Mouse (Mus musculus) heart, embryonic 13.5 days (tissue): ENCODE data around the gene Adamts15. TPM values are rescaled to one million over a fixed set of nuclear protein-coding genes. Genes with fewer than 3 reads are reported as not detected.

Experiments used
- ATAC-seq: fragments of 200-750 bp; cut with Nextera tagmentation; 2 replicates; pipeline ENCODE4 v1.8.0; 2017; ENCODE audit warnings: moderate TSS enrichment; ENCODE audit not compliant: insufficient number of reproducible peaks, low FRiP score, low TSS enrichment; ENCODE audit errors: extremely low read depth
- H3K27ac ChIP-seq: fragments of 300-500 bp; sonication (generic); replicated peaks from 2 replicates; pipeline ENCODE4 v1.5.1; 2015; ENCODE audit warnings: moderate library complexity, mild to moderate bottlenecking, inconsistent platforms
- H3K27me3 ChIP-seq: fragments of 300-500 bp; sonication (generic); replicated peaks from 2 replicates; pipeline ENCODE4 v1.6.1; 2015; ENCODE audit warnings: mild to moderate bottlenecking, inconsistent platforms
- H3K36me3 ChIP-seq: fragments of 300-500 bp; sonication (generic); 2 replicates; pipeline ENCODE4 v1.6.1; 2015; ENCODE audit warnings: mild to moderate bottlenecking, inconsistent platforms
- H3K4me1 ChIP-seq: fragments of 300-500 bp; sonication (generic); 2 replicates; pipeline ENCODE4 v1.6.1; 2015; ENCODE audit warnings: inconsistent platforms
- H3K4me2 ChIP-seq: fragments of 300-500 bp; sonication (generic); 2 replicates; pipeline ENCODE4 v1.6.1; 2015; ENCODE audit warnings: inconsistent platforms, mild to moderate bottlenecking, moderate library complexity
- H3K4me3 ChIP-seq: fragments of 300-500 bp; sonication (generic); 2 replicates; pipeline ENCODE4 v1.5.1; 2015; ENCODE audit warnings: moderate library complexity, mild to moderate bottlenecking, inconsistent platforms
- H3K9ac ChIP-seq: fragments of 300-500 bp; sonication (generic); 2 replicates; pipeline ENCODE4 v1.6.1; 2015; ENCODE audit warnings: inconsistent platforms, mild to moderate bottlenecking, moderate library complexity
- H3K9me3 ChIP-seq: fragments of 300-500 bp; sonication (generic); 2 replicates; pipeline ENCODE4 v1.6.1; 2016; ENCODE audit warnings: inconsistent platforms
- WGBS: fragments of 180-500 bp; shearing (Covaris S2); methylation state at CpG from one replicate; pipeline ENCODE4 v1.1.7; 2015; ENCODE audit warnings: mixed read lengths; 5-methylcytosine and 5-hydroxymethylcytosine counted together
- polyA plus RNA-seq: library from polyadenylated mRNA; unstranded; fragments of >200 nt; fragmentation: Nextera tagmentation; extraction: Ambion mirVana; gene quantifications from 2 replicates; pipeline ENCODE4 v1.2.1, GENCODE M21; 2015

Gene Adamts15
- polyA plus RNA-seq, 1 experiment from 2014 or later: 9.0 TPM

DNA sequence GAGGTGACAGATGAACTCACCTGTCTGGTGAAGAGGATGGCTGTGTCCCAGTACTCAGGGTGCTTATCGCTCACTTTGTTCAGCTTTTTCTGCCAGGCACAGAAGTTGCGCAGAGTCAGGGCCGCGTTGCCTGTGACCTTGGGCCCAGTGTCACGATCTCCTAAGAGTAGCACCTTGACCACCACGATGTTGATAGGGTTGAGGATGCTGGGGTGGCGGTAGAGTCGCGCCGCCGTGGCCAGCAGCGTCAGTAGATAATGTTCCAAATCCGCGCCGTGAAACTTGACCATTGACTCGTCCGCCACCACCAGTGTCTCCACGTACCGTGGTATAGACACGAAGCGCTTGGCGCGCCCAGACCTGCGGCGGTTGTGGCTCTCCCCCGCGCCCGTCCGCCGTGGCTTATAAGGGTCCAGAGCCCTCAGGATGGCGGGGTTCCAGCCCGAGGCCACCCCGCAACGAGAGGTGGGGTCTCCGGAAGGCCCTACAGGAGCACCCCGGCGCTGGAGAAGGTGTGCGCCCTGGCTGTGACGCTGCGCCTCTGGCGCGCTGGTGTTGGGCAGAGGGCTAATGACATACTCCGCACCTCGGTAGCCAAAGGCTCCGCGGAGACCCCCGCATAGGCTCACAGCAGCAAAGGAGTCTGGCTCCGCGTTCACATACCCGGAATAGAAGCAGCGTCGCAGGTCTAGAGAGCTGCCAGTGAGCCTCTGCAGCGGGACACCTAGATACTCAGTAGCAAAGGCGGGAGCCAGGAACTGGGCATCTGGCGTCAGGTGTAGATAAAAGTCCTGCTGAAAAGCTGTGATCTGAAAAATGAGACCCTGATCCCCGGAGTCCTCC is 770 bp downstream of the Adamts15 start:
- H3K4me1 ChIP-seq: peaks cover 52% of the 10 kb centered on the region
- H3K9ac ChIP-seq: peak overlapping the region; percentile 84
- no peak for ATAC-seq
- peaks cover 8% of the 10 kb centered on the region; the same call in 1 of the 2 replicates for H3K36me3 ChIP-seq
- H3K9me3 ChIP-seq: no peaks in the 10 kb centered on the region
- peak overlapping the region; percentile 57 for H3K27ac ChIP-seq
- H3K4me2 ChIP-seq: peak overlapping the region; percentile 94
- 2% methylated on average over 56 of the region's 56 CpGs for WGBS
- H3K27me3 ChIP-seq: peaks cover 24% of the 10 kb centered on the region
- peak overlapping the region; percentile 76 for H3K4me3 ChIP-seq

DNA sequence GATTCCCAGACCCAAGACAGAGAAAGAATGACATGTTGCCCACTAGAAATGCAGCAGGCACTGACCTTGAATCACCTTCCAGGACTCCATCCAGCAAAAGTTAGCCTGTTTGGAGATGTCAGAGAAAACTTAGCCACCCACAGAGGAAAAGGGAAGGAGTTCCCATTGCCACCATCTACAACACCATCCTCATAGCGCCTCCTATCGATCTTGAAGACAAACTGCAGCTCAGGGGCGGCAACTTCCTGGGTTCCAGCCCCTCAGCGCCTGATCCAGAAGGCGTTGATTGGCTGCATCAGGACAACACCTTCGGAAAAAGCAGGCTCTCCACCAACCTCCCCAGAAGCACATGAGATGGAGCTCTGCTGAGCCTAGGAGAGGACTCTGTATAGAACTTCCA is 1.5 kb downstream of the Adamts15 start:
- peak overlapping the region; percentile 76 for H3K4me3 ChIP-seq
- peaks cover 24% of the 10 kb centered on the region for H3K27me3 ChIP-seq
- H3K9ac ChIP-seq: peak overlapping the region; percentile 84; the same call in 1 of the 2 replicates
- H3K36me3 ChIP-seq: peaks cover 9% of the 10 kb centered on the region; the same call in 1 of the 2 replicates
- WGBS: 6% methylated on average over 6 of the region's 6 CpGs
- H3K27ac ChIP-seq: no peak overlapping the region
- ATAC-seq: no peak
- H3K4me2 ChIP-seq: peak overlapping the region; percentile 94
- no peaks in the 10 kb centered on the region for H3K9me3 ChIP-seq
- H3K4me1 ChIP-seq: peaks cover 60% of the 10 kb centered on the region

DNA sequence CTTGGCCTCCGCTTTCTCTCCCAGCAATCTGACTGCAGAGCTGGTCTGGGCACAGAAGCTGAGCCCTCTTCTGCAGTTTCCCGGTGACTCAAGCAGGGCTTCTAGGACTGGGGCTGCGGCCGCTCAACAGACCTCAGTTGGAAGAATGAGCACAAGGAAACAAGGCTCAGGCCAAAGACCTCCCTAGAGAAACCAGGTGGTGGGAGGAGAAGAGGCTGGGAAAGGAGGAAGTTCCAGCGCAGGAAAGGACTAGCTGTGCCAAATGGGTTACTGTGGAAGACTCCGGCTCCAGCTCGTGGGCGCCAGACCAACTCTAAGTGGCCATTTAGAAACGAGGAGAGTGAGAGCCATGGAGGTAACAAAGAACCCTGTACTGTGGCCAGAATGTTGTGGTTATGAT is 2.6 kb downstream of the Adamts15 start:
- Histone ChIP-seq H3K4me2 (peak overlapping the region; percentile 94), H3K9me3 (no peaks in the 10 kb centered on the region), H3K36me3 (peaks cover 12% of the 10 kb centered on the region; the same call in 1 of the 2 replicates), H3K27me3 (peaks cover 24% of the 10 kb centered on the region), H3K27ac (no peak overlapping the region), H3K4me1 (peaks cover 70% of the 10 kb centered on the region), H3K4me3 (peak overlapping the region; percentile 76), H3K9ac (0 out of 2 replicates have a peak overlapping the region, but pooled peaks have one; percentile 44)
- 80% methylated on average over 9 of the region's 9 CpGs for WGBS
- ATAC-seq: no peak

DNA sequence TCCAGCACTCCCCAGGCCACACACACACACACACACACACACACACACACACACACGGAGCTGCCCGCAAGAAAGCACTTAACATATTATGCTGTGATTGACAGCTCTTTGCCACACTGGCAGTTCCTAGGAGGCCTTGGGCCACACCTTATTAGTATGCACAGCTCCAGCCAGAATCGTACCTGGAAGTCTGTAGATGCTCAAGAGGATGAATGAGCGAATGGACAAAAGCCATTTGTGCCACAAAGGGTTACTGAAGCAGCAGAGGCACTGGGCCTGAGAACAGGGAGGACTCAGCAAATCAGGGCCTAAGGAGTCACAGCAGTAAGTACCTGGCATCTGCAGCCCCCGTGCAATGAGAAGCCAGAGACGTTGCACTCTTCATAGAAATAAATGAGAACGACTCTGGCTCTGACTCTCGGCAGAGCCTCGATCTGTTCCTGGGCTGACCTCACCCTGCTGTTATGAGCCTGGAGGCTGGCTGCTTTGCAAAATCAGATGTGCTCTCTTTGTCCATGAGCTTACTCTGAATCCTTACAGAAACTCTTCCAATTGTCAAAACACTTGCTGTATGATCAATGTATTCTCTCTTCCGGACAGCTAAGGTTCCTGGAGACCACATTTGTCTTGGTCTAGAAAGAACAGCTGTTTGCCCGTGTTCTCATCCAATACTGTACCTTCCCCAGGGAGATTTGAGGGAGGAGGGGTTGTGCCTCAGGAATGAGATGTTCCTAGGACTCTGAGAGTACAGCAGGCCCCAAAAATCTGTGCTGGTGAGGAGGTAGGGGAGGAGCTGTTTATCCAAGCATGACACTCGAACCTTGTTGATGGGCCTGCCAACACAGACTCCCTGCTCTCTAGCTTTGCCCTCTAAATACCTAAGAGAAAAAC is 3.5 kb downstream of the Adamts15 start:
- H3K9ac ChIP-seq: peak overlapping the region; percentile 44

DNA sequence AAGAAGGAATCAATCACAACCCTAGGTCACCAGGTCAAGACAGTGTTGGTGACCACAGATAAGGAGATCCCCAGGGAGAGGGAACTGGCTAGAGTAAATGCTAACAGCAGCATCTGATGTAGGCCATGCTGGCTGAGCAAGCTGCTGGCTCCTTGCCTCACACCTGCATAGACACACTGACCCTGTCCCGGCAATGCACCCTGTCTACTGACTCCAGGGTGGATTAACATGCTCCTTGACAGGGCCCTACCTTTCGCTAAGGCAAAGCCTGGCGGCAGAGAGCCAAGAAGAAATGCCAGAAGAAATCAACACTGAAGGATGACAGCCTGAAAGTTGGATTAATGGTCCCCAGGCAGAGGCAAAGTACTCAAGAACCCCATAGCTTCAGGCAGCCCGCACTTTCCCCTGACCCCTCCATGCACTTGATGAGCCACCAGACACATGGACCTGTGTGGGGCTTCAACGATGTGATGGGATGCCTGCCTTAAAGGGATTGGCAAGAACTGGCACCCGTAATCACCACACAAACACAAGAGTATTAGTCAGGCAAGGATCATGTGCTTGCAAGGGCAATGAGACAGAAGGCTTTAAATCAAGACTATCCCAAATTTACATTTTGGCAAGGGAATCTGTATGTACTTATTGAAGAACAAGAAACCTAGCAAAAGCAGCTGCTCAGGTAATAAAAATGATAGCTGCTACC is 5.8 kb downstream of the Adamts15 start:
- Histone ChIP-seq H3K4me1 (peaks cover 68% of the 10 kb centered on the region), H3K36me3 (peaks cover 17% of the 10 kb centered on the region), H3K9ac (no peak overlapping the region), H3K27ac (no peak overlapping the region), H3K27me3 (peaks cover 8% of the 10 kb centered on the region), H3K9me3 (no peaks in the 10 kb centered on the region), H3K4me3 (no peak overlapping the region), H3K4me2 (no peak overlapping the region)
- WGBS: 69% methylated on average over 6 of the region's 6 CpGs
- ATAC-seq: no peak

More for the DNA sequence above, 3.5 kb downstream of the Adamts15 start:
- H3K4me3 ChIP-seq: peak overlapping the region; percentile 76
- H3K36me3 ChIP-seq: peaks cover 12% of the 10 kb centered on the region; the same call in 1 of the 2 replicates
- H3K4me2 ChIP-seq: peak overlapping the region; percentile 94
- peaks cover 73% of the 10 kb centered on the region for H3K4me1 ChIP-seq
- WGBS: 43% methylated on average over 12 of the region's 12 CpGs
- ATAC-seq: no peak
- peaks cover 24% of the 10 kb centered on the region for H3K27me3 ChIP-seq
- H3K27ac ChIP-seq: no peak overlapping the region
- H3K9me3 ChIP-seq: no peaks in the 10 kb centered on the region

DNA sequence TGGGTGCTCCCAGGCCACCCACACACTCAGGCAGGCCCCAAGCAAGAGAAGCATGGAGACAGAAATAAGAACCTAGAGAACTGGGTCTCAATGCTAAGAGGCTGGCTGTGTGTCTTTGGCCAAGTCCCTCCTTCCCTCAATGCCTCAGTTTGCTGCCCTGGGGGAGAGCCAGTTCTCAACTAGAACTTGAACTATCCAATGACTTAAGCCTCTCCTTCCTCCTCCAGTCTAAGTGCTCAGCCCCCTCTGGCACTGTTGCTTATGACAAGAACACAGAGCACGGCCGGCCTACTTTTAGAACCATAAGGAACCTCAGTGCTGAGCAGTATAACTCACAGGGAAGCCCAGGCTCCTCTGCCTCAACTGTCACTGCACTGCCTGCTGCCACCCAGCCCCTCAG is 8.0 kb downstream of the Adamts15 start:
- H3K27ac ChIP-seq: no peak overlapping the region
- no peak overlapping the region for H3K4me2 ChIP-seq
- H3K4me1 ChIP-seq: peaks cover 46% of the 10 kb centered on the region
- H3K4me3 ChIP-seq: no peak overlapping the region
- no peaks in the 10 kb centered on the region for H3K27me3 ChIP-seq
- H3K9me3 ChIP-seq: no peaks in the 10 kb centered on the region
- no peak overlapping the region for H3K9ac ChIP-seq
- H3K36me3 ChIP-seq: peaks cover 35% of the 10 kb centered on the region
- ATAC-seq: no peak
- WGBS: 80% methylated on average over 2 of the region's 2 CpGs

DNA sequence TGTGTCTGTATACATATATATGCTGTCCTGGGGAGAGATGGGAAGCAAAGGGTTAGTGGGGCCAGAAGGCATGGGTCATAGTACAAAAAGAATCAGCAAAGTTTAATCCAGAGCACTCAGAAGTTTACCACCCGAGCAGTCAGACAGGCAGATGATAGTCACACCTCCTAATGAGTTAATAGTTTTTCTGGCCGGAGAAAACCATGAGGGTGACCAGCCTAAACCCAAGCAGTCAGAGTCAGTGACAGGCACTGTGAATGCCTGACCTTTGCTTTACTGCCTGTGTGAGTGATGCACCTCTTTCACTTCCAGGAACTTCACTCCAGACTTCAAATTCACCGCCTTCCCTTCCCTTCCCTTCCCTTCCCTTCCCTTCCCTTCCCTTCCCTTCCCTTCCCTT is 8.8 kb downstream of the Adamts15 start:
- 62% methylated on average over 3 of the region's 3 CpGs for WGBS
- H3K4me1 ChIP-seq: peaks cover 38% of the 10 kb centered on the region
- peaks cover 43% of the 10 kb centered on the region for H3K36me3 ChIP-seq
- no peaks in the 10 kb centered on the region for H3K9me3 ChIP-seq
- ATAC-seq: no peak
- H3K4me2 ChIP-seq: no peak overlapping the region
- H3K27me3 ChIP-seq: no peaks in the 10 kb centered on the region
- no peak overlapping the region for H3K4me3 ChIP-seq
- H3K9ac ChIP-seq: no peak overlapping the region
- no peak overlapping the region for H3K27ac ChIP-seq

DNA sequence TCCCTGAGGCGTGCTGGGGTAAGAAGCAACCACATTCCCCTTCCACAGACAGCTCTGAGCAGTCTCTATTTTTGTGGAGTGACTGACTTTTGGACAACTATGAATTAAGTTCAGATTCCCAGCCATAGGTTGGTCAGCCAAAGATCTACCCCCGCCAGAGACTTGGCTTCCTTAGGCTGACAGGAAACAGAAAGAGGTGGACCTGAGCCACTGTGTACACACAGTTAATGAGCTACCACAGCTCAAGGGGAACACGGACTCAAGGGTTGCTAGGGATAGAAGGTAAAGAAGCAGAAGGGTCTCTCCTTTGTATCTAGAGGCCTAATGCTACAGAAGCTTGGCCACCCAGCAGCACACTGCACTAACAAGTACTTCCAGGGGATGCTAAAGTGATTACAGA is 10.1 kb downstream of the Adamts15 start:
- H3K9me3 ChIP-seq: no peaks in the 10 kb centered on the region
- no peak overlapping the region for H3K4me3 ChIP-seq
- H3K9ac ChIP-seq: no peak overlapping the region
- no peak overlapping the region for H3K4me2 ChIP-seq
- no peak overlapping the region for H3K27ac ChIP-seq
- peaks cover 27% of the 10 kb centered on the region for H3K4me1 ChIP-seq
- H3K36me3 ChIP-seq: peaks cover 46% of the 10 kb centered on the region
- no peaks in the 10 kb centered on the region for H3K27me3 ChIP-seq
- 53% methylated on average over 3 of the region's 3 CpGs for WGBS
- no peak for ATAC-seq

DNA sequence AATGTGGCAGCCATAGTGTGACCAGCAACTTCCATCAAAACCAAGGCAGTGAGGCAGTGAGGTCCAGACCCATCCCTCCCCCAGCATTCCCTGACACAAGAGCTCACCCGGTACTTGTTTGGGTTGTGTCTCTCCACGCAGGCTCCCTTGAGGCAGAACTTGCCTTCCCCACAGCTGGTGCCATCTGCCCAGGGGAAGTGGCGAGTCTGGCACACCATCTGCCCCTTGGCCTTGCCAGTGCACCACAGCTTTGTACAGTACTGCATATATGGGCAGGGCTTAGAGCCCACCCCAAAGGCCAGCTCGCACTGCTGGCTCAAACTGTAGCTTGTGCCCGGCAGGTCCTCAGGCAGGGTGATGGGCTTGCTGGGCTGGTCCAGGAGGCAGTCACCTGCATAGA is 11.8 kb downstream of the Adamts15 start:
- H3K36me3 ChIP-seq: peaks cover 52% of the 10 kb centered on the region
- H3K27me3 ChIP-seq: no peaks in the 10 kb centered on the region
- H3K9me3 ChIP-seq: no peaks in the 10 kb centered on the region
- no peak overlapping the region for H3K9ac ChIP-seq
- no peak overlapping the region for H3K4me2 ChIP-seq
- H3K27ac ChIP-seq: no peak overlapping the region
- no peak for ATAC-seq
- peaks cover 11% of the 10 kb centered on the region for H3K4me1 ChIP-seq
- no peak overlapping the region for H3K4me3 ChIP-seq
- 77% methylated on average over 5 of the region's 5 CpGs for WGBS

DNA sequence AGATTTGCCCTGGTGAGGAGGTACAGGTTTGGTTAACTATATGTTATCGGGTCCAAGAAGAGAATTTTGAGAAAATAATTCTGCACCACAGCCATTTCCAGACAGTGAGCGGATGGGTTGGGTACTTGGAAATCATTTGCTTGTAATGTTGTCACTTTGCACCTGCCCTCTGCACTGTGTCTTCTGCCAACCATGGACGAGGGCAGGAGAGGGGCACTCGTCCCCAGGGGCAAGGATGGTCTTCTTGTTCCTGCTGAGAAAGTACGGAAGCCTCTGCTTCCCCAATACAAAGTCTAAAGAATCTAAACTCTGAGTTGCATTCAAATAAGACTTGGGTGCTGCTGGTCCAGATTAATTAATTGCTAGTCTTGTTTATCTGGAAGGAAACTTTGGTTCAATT is 13.3 kb downstream of the Adamts15 start:
- no peak overlapping the region for H3K27ac ChIP-seq
- H3K4me3 ChIP-seq: no peak overlapping the region
- H3K9me3 ChIP-seq: no peaks in the 10 kb centered on the region
- H3K9ac ChIP-seq: no peak overlapping the region
- no peak overlapping the region for H3K4me2 ChIP-seq
- 74% methylated on average over 5 of the region's 5 CpGs for WGBS
- no peak for ATAC-seq
- H3K4me1 ChIP-seq: 0 out of 2 replicates have a peak, but pooled peaks cover under 1% of the 10 kb centered on the region
- H3K36me3 ChIP-seq: peaks cover 58% of the 10 kb centered on the region
- no peaks in the 10 kb centered on the region for H3K27me3 ChIP-seq

DNA sequence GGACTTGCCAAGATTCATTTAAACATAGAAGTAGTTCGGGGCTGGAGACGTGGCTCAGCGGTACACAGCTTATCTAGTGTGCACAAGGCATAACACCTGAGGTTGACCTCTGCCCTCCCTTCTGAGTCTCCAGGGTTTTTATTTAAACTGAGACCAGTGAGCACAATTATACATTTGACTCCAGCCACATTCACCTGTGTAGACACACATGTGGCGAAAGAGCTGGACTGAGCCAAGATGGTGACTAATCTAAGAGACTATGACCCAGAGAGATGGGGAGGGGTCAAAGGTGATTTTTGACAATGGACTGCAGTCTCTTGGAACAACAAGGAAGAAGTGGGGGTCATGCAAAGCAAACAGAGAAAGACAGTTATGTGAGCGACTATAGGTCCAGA is 14.0 kb downstream of the Adamts15 start:
- no peak overlapping the region for H3K27ac ChIP-seq
- H3K9me3 ChIP-seq: no peaks in the 10 kb centered on the region
- H3K4me2 ChIP-seq: no peak overlapping the region
- H3K9ac ChIP-seq: no peak overlapping the region
- 79% methylated on average over 5 of the region's 5 CpGs for WGBS
- no peak overlapping the region for H3K4me3 ChIP-seq
- peaks cover 65% of the 10 kb centered on the region for H3K36me3 ChIP-seq
- ATAC-seq: no peak
- no peaks in the 10 kb centered on the region for H3K27me3 ChIP-seq
- no peaks in the 10 kb centered on the region for H3K4me1 ChIP-seq
